Mouse (Mus musculus) small intestine, adult 2 months (tissue): ENCODE results near the gene Pip5k1a. TPM values are rescaled to one million over a fixed set of nuclear protein-coding genes. Genes with fewer than 3 reads are reported as not detected.

Source experiments
- H3K27ac ChIP-seq: fragments of 200-500 bp; 2 replicates; pipeline ENCODE4 v1.5.1; 2012; ENCODE audit warnings: low read depth, low read length, control low read depth, inconsistent platforms; ENCODE audit not compliant: insufficient read depth
- H3K27me3 ChIP-seq: fragments of 200-500 bp; 2 replicates; pipeline ENCODE4 v1.6.1; 2012; ENCODE audit warnings: mild to moderate bottlenecking, moderate library complexity, low read length, inconsistent platforms; ENCODE audit not compliant: control insufficient read depth, insufficient read depth
- H3K36me3 ChIP-seq: fragments of 200-500 bp; 2 replicates; pipeline ENCODE4 v1.6.1; 2012; ENCODE audit warnings: mild to moderate bottlenecking, low read length, control low read depth, inconsistent platforms; ENCODE audit not compliant: control insufficient read depth, insufficient read depth
- H3K4me1 ChIP-seq: fragments of 200-500 bp; 2 replicates; pipeline ENCODE4 v1.6.1; 2012; ENCODE audit warnings: low read length, inconsistent platforms, mixed read lengths; ENCODE audit not compliant: control insufficient read depth, insufficient read depth, insufficient read length
- H3K4me3 ChIP-seq: fragments of 200-500 bp; 2 replicates; pipeline ENCODE4 v1.5.1; 2012; ENCODE audit warnings: low read depth, mild to moderate bottlenecking, control low read depth, inconsistent platforms, low read length, moderate library complexity
- CTCF ChIP-seq: fragments of 200-500 bp; IDR thresholded peaks from 2 replicates; pipeline ENCODE4 v1.5.1; 2012; ENCODE audit warnings: low read depth, mild to moderate bottlenecking, control low read depth, inconsistent platforms, low read length, moderate library complexity, mixed read lengths; ENCODE audit not compliant: insufficient replicate concordance, insufficient read length; ENCODE audit errors: extremely low read depth
- POLR2A ChIP-seq: fragments of 200-500 bp; IDR thresholded peaks from 2 replicates; pipeline ENCODE4 v1.6.1; 2012; ENCODE audit warnings: low read depth, mild to moderate bottlenecking, control low read depth, inconsistent platforms, low read length, moderate library complexity
- WGBS: fragments of 180-500 bp; shearing (Covaris S2); methylation state at CpG from one replicate; pipeline ENCODE4 v1.1.7; 2018; 5-methylcytosine and 5-hydroxymethylcytosine counted together
- polyA plus RNA-seq: library from polyadenylated mRNA; depleted of rRNA; stranded (reverse); fragments of >200 nt; gene quantifications from 2 replicates; pipeline ENCODE4 v1.2.3, GENCODE M21; 2012

Gene Pip5k1a
- polyA plus RNA-seq, 1 experiment, result 14.9 TPM

- Histone ChIP-seq H3K4me1 (peaks cover 4% of the 10 kb centered on the region; the same call in 1 of the 2 replicates), H3K27ac (no peak overlapping the region)
- 30% methylated on average over 2 of the region's 2 CpGs for WGBS
Observed at GRCm38 (mm10) chr3:95100854-95101253, 5.9 kb downstream of the Pip5k1a start.

GRCm38 (mm10) chr3:95088071-95088470, 18.7 kb downstream of the Pip5k1a start:
- Histone ChIP-seq H3K27ac (no peak overlapping the region), H3K4me3 (no peak overlapping the region), H3K4me1 (no peaks in the 10 kb centered on the region), H3K36me3 (peaks cover 4% of the 10 kb centered on the region; the same call in 1 of the 2 replicates), H3K27me3 (no peaks in the 10 kb centered on the region)
- WGBS, result 97% methylated on average over 1 of the region's 1 CpGs
- TF ChIP-seq CTCF (no peak), POLR2A (no peak)

More at GRCm38 (mm10) chr3:95100854-95101253, 5.9 kb downstream of the Pip5k1a start:
- TF ChIP-seq POLR2A, result no peak
- Histone ChIP-seq H3K36me3 (peaks cover 13% of the 10 kb centered on the region), H3K27me3 (no peaks in the 10 kb centered on the region), H3K4me3 (no peak overlapping the region)

GRCm38 (mm10) chr3:95071606-95072005, 35.1 kb downstream of the Pip5k1a start:
- no peaks in the 10 kb centered on the region for H3K4me1 ChIP-seq
- H3K27me3 ChIP-seq, result no peaks in the 10 kb centered on the region
- H3K4me3 ChIP-seq, result no peak overlapping the region
- WGBS, result 93% methylated on average over 2 of the region's 2 CpGs
- H3K27ac ChIP-seq, result no peak overlapping the region
- no peak for TF ChIP-seq CTCF
- TF ChIP-seq POLR2A, result no peak
- H3K36me3 ChIP-seq, result peaks cover 70% of the 10 kb centered on the region

- no peaks in the 10 kb centered on the region for H3K4me1 ChIP-seq
- H3K27me3 ChIP-seq, result no peaks in the 10 kb centered on the region
- no peak for TF ChIP-seq CTCF
- TF ChIP-seq POLR2A, result no peak
- H3K27ac ChIP-seq, result no peak overlapping the region
- H3K36me3 ChIP-seq, result peaks cover 74% of the 10 kb centered on the region
- WGBS, result 84% methylated on average over 11 of the region's 11 CpGs
- no peak overlapping the region for H3K4me3 ChIP-seq
Observed at GRCm38 (mm10) chr3:95066570-95066969, 40.2 kb downstream of the Pip5k1a start.

GRCm38 (mm10) chr3:95066095-95066494, 40.6 kb downstream of the Pip5k1a start:
- WGBS, result 85% methylated on average over 6 of the region's 6 CpGs
- Histone ChIP-seq H3K36me3 (peaks cover 70% of the 10 kb centered on the region), H3K4me1 (no peaks in the 10 kb centered on the region), H3K4me3 (no peak overlapping the region), H3K27ac (no peak overlapping the region), H3K27me3 (no peaks in the 10 kb centered on the region)
- TF ChIP-seq CTCF, result no peak
- TF ChIP-seq POLR2A, result no peak

GRCm38 (mm10) chr3:95065553-95065952, 41.2 kb downstream of the Pip5k1a start:
- WGBS, result 94% methylated on average over 1 of the region's 1 CpGs
- TF ChIP-seq CTCF, result no peak
- TF ChIP-seq POLR2A, result no peak
- H3K4me1 ChIP-seq, result no peaks in the 10 kb centered on the region
- no peak overlapping the region for H3K4me3 ChIP-seq
- no peaks in the 10 kb centered on the region for H3K27me3 ChIP-seq
- H3K36me3 ChIP-seq, result peaks cover 70% of the 10 kb centered on the region
- H3K27ac ChIP-seq, result no peak overlapping the region

GRCm38 (mm10) chr3:95063741-95064140, 43.0 kb downstream of the Pip5k1a start:
- Histone ChIP-seq H3K4me1 (no peaks in the 10 kb centered on the region), H3K36me3 (peaks cover 69% of the 10 kb centered on the region), H3K4me3 (no peak overlapping the region), H3K27ac (no peak overlapping the region), H3K27me3 (no peaks in the 10 kb centered on the region)
- 90% methylated on average over 4 of the region's 4 CpGs for WGBS
- TF ChIP-seq POLR2A (no peak), CTCF (no peak)

GRCm38 (mm10) chr3:95058078-95058477, 48.7 kb downstream of the Pip5k1a start:
- WGBS, result 83% methylated on average over 8 of the region's 8 CpGs
- Histone ChIP-seq H3K36me3 (peaks cover 38% of the 10 kb centered on the region), H3K4me3 (no peak overlapping the region), H3K27ac (no peak overlapping the region), H3K27me3 (no peaks in the 10 kb centered on the region), H3K4me1 (no peaks in the 10 kb centered on the region)
- TF ChIP-seq CTCF, result no peak
- no peak for TF ChIP-seq POLR2A
